Mouse (Mus musculus): ENCODE measurements around the gene Strn3.
"Not testable (repeated sequence)": the region's sequence is repeated elsewhere in the genome, so short reads cannot be mapped to it uniquely, and the experiment has no call there.

Strn3 gene

GRCm38 (mm10) chr12:51694096-51694495, 2.4 kb upstream of the Strn3 start:
- no peak for DNase-seq (ENCODE audit: low spot score in 2 of 2)

GRCm38 (mm10) chr12:51693419-51693818, 1.7 kb upstream of the Strn3 start:
- no peak for DNase-seq (ENCODE audit: low spot score in 2 of 2)

DNA sequence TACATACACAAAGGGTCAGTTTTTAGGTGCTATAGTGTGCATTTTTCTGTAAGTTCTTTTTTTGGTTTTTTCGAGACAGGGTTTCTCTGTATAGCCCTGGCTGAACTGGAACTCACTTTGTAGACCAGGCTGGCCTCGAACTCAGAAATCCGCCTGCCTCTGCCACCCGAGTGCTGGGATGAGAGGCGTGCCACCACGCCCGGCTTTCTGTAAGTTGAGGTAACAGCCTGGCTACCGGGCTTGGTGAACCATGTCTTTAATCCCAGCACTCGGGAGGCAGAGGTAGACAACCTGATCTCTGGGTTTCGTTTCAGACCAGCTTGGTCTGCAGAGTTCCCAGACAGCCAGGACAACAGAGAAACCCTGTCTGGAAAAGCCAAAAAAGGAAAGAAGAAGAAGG, 1.2 kb upstream of the Strn3 start:
- not testable (repeated sequence) for DNase-seq (ENCODE audit: low spot score in 2 of 2)

GRCm38 (mm10) chr12:51690893-51691844, 528 bp downstream of the Strn3 start, which contains the start of gene Ap4s1:
Gene Ap4s1 (plus strand): TSS chr12:51691033.
- DNase-seq (ENCODE audit: low spot score in 2 of 2): peak; percentile 67 to 68

GRCm38 (mm10) chr12:51688546-51688945, 3.2 kb downstream of the Strn3 start:
- DNase-seq (ENCODE audit: low spot score in 2 of 2): no peak

- no peak for DNase-seq (ENCODE audit: low spot score in 2 of 2)
Measured at GRCm38 (mm10) chr12:51678844-51679243, 12.9 kb downstream of the Strn3 start.

- no peak for DNase-seq (ENCODE audit: low spot score in 2 of 2)
Measured at GRCm38 (mm10) chr12:51676442-51676841, 15.3 kb downstream of the Strn3 start.

- no peak for DNase-seq (ENCODE audit: low spot score in 2 of 2)
Measured at GRCm38 (mm10) chr12:51673270-51673669, 18.4 kb downstream of the Strn3 start.

GRCm38 (mm10) chr12:51671231-51671891, 20.3 kb downstream of the Strn3 start:
- no peak for DNase-seq (ENCODE audit: low spot score in 2 of 2)

DNA sequence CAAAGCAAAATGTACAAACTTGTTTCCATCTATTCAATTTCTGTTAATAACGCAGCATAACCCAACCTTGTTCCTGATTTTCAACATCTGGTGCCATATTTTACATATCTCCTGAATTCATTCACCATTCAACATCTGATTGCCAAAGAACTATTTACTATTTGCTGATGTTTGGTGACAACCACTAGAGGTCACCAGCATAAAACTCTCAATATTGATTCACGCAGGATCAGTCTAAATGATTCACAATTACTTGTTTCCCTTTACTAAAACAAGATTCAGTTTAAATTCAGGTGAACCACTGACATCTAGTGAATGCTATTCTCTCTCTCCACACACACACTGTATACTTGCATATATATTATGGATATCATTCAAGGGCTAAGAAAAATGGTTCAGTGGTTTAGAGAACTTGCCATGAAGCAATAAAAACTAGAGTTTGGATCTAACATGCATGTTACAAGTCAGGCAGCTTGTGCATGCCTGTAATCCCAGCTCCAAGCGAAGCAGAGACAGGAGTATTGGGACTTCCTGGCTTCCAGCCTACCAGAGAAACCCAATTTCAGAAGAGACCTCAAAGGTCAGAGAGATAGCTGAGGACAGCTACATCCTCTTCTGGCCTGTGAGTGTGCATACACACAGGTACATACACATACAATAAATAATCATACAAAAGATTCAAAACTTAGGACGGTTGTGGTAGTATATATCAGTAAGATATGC, 24.8 kb downstream of the Strn3 start:
- DNase-seq (ENCODE audit: low spot score in 2 of 2): no peak

DNA sequence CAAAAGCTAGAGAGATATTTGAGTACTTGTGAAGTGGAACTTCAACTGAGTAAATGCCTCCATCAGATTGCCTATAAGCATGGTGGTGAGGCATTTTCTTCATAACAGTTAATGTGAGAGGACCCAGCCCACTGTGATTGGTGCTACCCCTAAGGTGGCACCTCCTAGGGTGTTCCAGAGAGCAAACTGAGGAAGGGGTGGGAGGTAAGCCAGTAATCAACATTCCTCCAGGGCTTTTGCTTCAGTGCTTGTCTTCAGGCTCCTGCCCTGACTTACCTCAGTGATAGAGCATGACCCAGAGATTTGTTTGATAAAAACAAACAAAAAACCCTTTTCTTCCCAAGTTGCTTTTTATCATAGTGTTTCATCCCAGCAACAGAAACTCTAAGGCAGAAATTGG, 27.8 kb downstream of the Strn3 start:
- DNase-seq (ENCODE audit: low spot score in 2 of 2): no peak

DNA sequence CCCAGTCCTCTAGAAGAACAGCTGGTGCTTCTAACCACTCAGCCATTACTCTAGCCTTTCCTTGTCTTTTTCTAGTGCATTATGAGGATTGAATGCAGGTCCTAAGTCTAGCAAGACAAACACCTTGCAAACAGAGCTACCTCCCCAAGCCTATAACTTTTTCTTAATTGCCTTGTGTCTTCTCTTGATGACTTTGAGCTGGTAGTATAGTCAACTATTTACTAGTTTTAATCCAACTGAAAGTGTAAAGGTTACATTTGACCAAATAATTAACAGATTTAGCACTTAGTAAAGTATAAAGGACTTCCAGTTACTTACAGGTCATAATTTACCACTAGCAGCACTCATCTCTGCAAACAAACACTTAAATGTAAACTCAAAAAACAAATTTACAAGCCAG, 28.7 kb downstream of the Strn3 start:
- no peak for DNase-seq (ENCODE audit: low spot score in 2 of 2)

DNA sequence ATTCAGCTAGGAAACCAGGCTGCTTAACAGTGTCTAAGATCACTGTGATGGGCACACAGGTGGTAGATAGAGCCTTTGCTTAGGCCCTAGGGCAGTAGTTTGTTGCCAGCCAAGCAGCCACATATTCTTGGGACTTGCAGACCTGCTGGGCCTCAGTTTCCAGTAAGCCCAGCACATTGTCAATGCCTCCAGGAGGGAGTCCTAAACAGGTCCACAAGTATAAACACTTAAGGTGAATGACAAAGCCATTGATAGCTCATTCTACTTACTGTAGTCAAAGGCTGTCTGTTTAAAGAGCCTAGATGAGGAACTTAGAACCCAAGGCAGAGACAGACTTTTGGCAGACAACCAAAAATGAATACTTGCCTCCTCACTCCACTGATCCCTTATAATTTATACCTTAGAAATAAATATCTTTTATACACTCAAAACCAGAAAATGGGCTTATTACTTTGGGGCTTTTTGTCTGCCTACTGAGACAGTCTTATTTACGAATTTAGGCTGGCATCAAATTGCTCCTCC, 35.7 kb downstream of the Strn3 start:
- no peak for DNase-seq (ENCODE audit: low spot score in 2 of 2)

DNA sequence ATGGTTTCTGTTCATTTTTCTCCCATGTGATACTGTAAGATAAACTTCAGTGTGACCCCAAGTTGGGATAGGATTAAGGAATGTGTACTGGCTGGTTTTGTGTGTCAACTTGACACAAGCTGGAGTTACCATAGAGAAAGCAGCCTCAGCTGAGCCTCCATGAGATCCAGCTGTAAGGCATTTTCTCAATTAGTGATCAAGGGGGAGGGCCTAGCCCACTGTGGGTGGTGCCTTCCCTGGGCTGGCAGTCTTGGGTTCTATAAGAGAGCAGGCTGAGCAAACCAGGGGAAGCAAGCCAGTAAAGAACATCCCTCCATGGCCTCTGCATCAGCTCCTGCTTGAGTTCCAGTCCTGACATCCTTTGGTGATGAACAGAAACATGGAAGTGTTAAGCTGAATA, 42.3 kb downstream of the Strn3 start:
- DNase-seq (ENCODE audit: low spot score in 2 of 2): not testable (repeated sequence)

- no peak for DNase-seq (ENCODE audit: low spot score in 2 of 2)
Measured at GRCm38 (mm10) chr12:51641871-51642270, 49.8 kb downstream of the Strn3 start.

GRCm38 (mm10) chr12:51636689-51637470, 54.8 kb downstream of the Strn3 start:
- DNase-seq (ENCODE audit: low spot score in 2 of 2): no peak

DNA sequence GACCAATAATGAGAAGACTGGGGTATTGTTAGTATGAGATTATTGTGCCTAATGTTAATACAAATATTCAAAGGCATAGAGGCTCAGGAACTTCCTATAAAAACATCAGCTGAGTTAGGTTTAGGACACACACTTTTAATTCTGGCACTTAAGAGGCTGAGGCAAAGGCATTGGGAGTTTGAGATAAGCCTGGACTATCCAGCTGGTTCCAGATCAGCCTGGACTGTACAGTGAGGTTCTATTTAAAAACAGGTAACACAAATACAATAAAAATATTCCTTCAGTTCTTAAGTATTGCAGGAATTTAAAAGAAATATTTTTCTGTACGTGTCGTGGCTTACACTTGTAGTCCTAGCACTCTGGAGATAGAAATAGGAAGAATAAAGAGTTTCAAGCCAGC, 55.4 kb downstream of the Strn3 start:
- DNase-seq (ENCODE audit: low spot score in 2 of 2): no peak

- DNase-seq (ENCODE audit: low spot score in 2 of 2): no peak
Measured at GRCm38 (mm10) chr12:51633481-51633880, 58.2 kb downstream of the Strn3 start.

GRCm38 (mm10) chr12:51623366-51623694, 68.4 kb downstream of the Strn3 start:
- DNase-seq (ENCODE audit: low spot score in 2 of 2): no peak

DNA sequence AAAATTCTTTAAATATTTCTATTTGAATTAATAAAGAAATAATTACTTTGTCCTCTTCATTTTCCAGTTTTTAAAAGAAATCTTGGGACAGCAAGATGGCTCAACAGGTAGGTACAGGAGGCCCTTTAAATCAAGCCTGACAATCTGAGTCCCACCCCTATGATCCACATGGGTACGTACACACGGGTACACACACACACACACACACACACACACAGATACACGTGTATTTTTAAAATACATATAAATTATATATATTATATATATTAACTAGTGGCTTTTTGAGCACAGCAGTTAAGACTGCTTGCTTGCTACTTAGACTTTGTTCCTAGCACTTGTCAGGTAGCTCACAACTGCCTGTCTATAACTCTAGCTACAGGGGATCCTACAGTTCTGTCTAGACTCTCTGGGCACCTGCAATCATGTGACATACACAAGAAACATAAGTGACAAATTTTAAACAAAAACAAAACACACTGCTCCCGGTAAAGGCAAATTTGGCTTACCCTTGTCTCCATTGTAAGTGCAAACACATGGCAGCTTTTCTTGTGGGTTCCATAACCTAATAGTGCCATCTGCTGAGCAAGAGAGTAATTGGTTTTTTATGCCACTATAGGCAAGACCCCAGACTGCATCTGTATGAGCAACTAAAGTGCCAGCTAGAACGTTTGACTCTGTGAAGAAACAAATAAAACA, 68.9 kb downstream of the Strn3 start:
- no peak for DNase-seq (ENCODE audit: low spot score in 2 of 2)

- DNase-seq (ENCODE audit: low spot score in 2 of 2): no peak
Measured at GRCm38 (mm10) chr12:51621161-51621560, 70.5 kb downstream of the Strn3 start.
